Mouse (Mus musculus) heart, postnatal 14 days (tissue): ENCODE results near the gene Psenen. TPM values are rescaled to one million over a fixed set of nuclear protein-coding genes. Genes with fewer than 3 reads are reported as not detected.

Experiments used
- DNase-seq, 2 experiments: peaks; one replicate each; pipeline ENCODE4 v3.0.0; 2021 to 2022
- intact Hi-C: fragments of 180-260 bp; cut with DNase I; formaldehyde crosslinking; loops from one replicate; pipeline ENCODE4 v1.15.1; 2025
- total RNA-seq, 2 experiments: library from RNA; stranded (reverse); gene quantifications; 2 replicates each; pipeline ENCODE4 v1.2.3; 2021

The Psenen gene
- total RNA-seq, 2 experiments from 2014 or later, result 66.3 to 67.3 TPM

DNA sequence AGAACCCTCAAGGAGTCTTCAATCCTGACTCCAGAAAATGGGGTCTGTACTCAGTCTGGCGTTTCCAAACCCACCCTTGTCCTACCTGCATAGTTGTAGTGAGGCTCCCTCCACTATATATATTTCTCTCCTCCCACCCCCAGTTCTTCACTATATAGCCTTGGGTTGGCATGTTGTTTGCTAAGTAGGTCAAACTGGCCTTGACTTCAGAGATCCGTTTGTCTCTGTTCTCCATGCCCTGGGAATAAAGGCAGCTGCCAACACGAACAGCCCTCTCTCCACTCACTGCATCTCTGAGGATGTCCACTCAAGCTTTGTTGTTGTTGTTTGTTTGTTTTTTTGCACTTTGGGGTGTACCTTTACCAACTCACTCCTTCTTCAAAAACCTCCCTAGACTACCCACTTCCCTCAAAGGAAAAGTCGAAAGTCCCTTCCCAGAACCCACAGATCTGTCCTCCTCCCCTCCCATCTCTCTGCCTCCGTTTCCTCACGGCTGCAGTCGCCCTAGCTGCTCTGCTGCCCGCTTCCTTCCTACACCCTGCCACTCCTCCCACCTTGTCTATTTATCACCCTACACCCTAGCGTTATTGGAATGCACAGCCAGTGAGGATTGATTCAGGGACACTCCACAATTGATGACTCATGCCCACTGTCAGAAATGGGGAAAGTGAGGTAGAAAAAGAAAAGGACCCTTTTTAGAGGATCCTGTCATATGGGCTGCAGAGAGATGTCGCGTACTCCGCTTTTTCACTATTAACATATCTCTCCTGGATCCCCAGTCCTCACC, 4.6 kb downstream of the Psenen start:
- DNase-seq, result no peak
- intact Hi-C loops, result no loop called here

DNA sequence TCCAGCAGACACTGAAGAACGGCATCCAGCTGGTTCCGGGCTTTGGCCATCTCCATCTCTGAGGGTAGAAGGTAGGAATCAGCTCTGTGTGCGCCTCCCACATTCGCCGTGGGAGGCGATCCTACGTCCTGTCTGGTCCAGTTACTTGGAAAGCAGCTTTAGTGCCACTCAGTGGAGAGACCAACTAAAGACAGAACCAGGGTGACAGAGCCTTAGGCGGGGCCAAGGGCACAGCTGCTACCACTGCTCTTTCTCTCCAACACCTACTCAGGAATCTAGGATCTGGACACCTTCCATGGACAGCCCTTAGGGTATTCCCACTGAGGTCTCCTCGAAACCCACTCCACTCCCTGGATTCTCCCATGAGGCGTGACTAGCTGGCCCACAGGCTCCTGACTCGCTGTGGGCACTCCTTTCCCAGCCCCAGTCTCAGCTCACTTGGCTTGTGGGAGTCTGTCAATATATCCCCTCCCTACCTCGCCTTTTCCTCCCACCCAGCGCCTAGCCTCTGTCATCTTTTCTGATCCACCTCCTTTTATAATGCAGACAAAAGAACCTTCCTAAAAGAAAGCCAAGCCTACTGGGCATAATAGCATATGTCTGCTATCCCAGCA, 5.4 kb downstream of the Psenen start:
- no peak for DNase-seq
- intact Hi-C loops, result no loop called here

DNA sequence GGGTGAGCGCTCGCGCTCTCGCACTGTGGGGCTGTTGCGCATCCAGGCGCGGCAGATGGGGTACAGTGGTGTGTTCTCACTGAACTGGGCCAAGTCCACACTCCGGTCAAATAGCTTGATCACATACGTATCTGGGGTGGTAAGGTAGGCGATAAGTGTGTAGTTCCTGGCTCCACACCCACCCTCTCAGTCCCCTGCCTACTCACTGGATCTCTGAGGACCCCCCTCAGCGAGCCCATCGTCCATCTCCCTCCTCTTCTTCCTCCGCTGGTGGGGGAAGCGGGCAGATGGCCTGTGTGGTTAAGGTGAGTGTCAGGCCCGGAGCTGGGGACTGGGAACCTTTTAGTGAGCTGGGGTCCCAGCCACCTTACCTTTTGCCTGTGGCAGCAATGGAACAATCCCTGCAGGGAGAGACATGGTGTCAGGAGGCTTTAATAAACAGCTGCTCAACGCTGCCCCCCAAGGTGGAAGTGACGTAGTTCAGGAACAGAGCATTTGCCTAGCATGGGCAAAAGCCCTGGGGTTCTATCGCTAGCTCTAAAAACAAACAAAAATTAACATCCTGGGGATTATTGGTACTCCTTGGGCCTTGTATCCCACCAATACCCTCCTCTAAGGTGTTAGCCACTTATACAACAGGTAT, 6.4 kb downstream of the Psenen start:
- no peak for DNase-seq
- intact Hi-C loops, result no loop called here

DNA sequence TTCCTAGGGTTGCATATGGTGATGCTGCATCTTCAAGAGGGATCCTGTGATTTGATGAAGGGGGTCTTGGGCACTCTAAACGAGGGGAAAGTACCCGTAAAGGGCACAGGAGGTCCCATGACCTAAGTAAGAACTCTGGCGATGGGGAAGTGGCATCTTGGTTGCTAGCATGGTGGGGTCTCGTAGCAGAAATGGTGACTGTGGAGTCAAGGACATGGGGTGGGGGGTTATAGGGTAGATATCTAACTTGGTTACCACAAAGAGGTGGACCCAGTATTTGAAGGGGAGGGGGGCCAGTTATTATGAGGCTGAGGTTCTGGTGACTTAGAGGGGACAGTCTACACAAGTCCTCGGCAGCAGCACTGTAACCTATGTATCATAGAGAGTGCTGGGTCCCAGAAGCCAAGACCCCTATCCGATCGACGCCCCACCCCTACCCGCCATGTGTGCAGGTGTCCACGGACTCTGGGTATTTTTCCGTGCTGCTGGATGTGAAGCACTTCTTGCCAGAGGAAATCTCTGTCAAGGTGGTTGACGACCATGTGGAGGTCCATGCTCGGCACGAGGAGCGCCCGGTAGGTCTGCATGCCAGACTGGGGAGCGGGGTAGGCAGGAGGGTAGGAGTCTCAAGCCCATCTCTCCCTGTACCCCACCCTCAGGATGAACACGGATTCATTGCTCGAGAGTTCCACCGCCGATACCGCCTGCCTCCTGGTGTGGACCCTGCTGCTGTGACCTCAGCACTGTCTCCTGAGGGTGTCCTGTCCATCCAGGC, 9.4 kb downstream of the Psenen start:
- DNase-seq, result no peak
- intact Hi-C loops, result loop anchor here (5.0 kb wide), 1 partner anchor 62 kb away; the partner anchor contains the start of gene Prodh2

GRCm38 (mm10) chr7:30553021-30553589, 10.3 kb downstream of the Psenen start:
- intact Hi-C loops, result loop anchor here (5.0 kb wide), 1 partner anchor 61 kb away; the partner anchor contains the start of gene Prodh2
- peak; percentile 73 to 81 for DNase-seq

GRCm38 (mm10) chr7:30552102-30553020, 11.1 kb downstream of the Psenen start, which contains the start of the genes Hspb6 and Proser3:
TSS of gene Hspb6 (plus strand) at chr7:30552178.
TSS of gene Proser3 (minus strand) at chr7:30552299.
- peak; percentile 95 to 96 for DNase-seq
- intact Hi-C loops, result loop anchor here (5.0 kb wide), 1 partner anchor 60 kb away; the partner anchor contains the start of gene Prodh2

DNA sequence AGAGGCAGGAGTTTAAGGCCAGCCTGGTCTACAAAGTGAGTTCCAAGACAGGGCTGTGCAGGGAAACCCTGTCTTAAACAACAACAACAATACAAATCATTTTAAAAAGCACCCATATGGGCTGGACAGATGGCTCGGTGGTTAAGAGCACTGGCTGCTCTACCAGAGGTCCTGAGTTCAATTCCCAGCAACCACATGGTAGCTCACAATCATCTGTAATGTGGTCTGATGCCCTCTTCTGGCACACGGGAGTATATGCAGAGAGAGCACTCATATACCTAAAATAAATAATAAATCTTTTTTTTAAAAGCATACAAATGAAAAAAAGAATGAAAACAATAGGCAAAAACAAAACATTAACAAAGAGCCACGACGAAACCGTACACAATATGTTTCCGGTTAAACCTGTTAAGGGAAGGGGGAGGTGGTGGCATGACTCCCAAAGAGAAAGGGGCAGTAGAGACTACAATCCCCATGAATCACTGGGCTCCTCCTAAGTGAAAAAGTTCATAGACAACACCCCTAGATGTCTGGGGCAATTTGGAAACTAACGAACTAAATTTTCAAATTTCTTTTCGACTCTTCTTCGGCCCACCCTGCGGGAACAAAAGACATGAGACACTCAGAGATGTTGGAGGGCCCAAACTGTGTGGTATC, 11.9 kb downstream of the Psenen start:
- DNase-seq, result no peak
- intact Hi-C loops, result loop anchor here (5.0 kb wide), 1 partner anchor 59 kb away; the partner anchor contains the start of gene Prodh2

DNA sequence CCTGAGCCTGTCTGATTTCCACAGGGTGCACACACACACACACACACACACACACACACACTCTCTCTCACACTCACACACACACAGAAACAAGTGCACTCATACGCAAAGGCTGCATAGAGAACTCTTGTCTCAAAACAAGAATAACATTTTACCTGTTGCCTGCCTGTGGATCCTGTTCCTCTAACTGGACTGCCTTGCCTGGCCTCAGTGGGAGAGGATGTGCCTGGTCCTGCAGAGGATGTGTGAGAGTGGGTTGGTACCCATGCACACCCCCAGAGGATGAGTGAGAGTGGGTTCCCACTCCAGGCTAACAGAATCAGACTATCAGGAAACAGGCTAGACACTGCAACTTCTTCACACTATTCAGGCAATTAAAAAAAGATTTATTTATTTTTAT, 12.8 kb downstream of the Psenen start:
- DNase-seq, result no peak
- intact Hi-C loops, result loop anchor here (5.0 kb wide), 1 partner anchor 58 kb away; the partner anchor contains the start of gene Prodh2

DNA sequence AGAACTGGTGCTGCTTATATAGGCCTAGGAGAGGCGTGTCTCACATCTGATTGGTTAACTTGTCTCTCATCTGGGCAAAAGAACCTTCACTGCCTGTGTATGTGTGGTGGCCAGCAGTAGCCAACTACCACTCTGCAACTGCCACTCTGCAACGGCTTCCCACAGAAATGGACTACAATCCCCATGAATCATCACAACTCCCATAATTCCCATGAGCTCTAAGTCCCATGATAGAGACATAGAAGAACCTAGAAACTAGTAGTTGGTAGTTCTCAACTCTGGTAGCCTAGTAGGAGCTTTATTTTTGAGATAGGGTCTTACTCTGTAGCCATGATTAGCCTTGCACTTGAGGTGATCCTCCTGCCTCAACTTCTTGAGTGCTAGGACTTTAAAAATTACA, 13.5 kb downstream of the Psenen start:
- intact Hi-C loops, result loop anchor here (5.0 kb wide), 1 partner anchor 58 kb away; the partner anchor contains the start of gene Prodh2
- no peak for DNase-seq

GRCm38 (mm10) chr7:30544327-30544726, 19.1 kb downstream of the Psenen start:
- no peak for DNase-seq
- intact Hi-C loops, result no loop called here

- DNase-seq, result no peak
- intact Hi-C loops, result no loop called here
These were observed 22.9 kb downstream of the Psenen start for GRCm38 (mm10) chr7:30540572-30540971.

DNA sequence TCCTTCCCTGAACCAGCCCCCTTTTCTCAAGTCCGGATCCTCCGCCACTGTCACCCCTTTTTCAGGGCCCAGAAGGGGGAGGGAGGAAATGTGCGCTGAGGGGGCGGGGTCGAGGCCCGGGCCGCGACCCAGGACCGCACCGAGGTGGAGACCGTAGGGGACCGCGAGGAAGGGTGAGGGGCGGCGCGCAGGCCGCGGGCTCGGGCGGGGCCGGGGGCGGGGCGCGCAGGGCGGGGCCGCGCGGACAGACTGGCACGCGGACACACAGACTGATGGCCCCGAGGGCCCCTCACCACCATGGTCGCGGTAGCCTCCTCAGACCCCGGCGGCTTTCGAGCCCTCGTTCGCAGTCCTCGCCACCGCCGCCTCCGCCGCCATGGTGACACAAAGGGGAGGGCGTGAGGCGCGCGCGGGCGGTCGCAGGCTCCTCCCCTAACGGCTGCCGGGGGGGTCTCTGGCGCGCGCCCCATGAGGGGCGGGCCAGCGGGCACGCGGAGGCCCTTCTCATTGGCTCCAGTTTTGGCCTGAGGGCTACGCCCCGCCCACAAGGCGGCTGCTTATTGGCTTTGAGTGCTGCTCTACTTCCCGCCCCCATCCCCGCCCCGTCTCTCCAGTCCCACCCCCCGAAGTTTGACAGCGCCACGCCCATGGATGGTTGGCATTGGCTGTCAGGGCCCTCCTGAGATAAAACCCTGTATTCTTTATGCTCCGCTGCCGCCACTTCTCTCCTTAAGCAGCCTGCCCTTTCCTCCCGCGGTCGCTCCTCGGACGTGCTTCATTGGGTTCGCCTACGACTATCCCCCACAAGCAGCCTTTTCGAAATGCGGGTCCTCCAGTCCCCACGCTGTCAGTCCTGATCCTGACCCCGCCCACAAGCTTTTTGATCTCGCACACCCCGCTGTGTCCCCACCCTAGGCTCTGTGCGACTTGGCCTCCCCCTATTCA, 28.5 kb downstream of the Psenen start, which contains the start of gene Arhgap33:
Gene Arhgap33, minus strand, starts transcription at position 428 of the 945 bp plus-strand sequence.
- DNase-seq, result peak; percentile 96 to 97
- intact Hi-C loops, result no loop called here

- intact Hi-C loops, result no loop called here
- no peak for DNase-seq
These were observed 29.3 kb downstream of the Psenen start for GRCm38 (mm10) chr7:30533941-30534632.

DNA sequence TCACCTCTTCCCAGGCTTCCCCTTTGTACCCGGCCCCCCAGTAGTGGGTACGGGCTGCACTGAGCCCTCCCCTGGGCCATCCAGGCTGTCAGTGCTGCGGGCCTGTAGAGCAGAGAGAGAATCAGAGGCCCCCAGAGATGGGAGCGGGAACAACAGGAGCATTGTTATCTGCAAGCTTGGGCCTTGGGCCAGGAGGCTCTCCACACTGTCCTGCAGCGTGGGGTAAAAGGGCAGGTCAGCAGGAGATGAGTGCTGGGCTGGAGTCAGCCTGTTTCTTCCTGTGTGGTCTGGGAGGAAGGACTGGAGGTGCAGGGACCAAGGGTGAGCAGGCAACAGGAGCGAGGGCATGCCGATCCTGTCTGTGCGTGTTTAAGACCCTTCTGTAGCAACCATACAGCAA, 30.5 kb downstream of the Psenen start:
- DNase-seq, result peak; percentile 43 to 55
- intact Hi-C loops, result no loop called here

GRCm38 (mm10) chr7:30531291-30531815, 32.1 kb downstream of the Psenen start:
- peak in 1 of 2 experiments; percentile 1 for DNase-seq
- intact Hi-C loops, result no loop called here

- DNase-seq, result no peak
- intact Hi-C loops, result no loop called here
These were observed 36.4 kb downstream of the Psenen start for GRCm38 (mm10) chr7:30526981-30527380.
